Mouse (Mus musculus) cerebellum, adult 2 months (tissue): ENCODE measurements at regions not wholly inside any gene's neighbourhood (a gene's known extent, or its start where the extent isn't known, plus 50 kb on each side); places are given as distances from the start of the nearest gene placed in this dataset.

ENCODE experiments used
- CTCF ChIP-seq: fragments of 200-500 bp; IDR thresholded peaks from 2 replicates; pipeline ENCODE4 v1.5.1; 2011; ENCODE audit warnings: low read depth, mild to moderate bottlenecking, control low read depth, low read length, moderate library complexity, borderline replicate concordance; ENCODE audit not compliant: insufficient read depth
- POLR2A ChIP-seq: fragments of 200-500 bp; IDR thresholded peaks from 2 replicates; pipeline ENCODE4 v1.6.1; 2011; ENCODE audit warnings: low read length, control low read depth, borderline replicate concordance; ENCODE audit not compliant: insufficient read depth

DNA sequence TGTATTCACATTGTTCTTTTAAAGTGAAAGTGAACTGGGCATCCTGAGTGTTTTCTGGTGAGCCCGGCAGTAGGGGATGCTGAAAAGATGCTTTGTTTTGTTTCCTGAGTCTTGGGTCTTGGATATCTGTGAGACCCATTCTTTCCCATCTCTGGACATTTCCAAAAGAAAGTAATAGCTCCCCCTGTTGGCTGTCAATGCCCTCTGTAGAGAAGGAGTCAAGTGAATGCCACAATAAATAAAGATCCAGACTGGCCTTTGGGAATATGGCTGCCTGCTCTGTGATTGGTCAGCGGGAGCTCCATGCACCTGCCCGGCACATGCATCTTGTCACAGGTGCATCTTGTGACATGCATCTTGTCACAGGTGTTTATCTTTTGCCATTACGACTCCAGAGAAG lies 209.4 kb upstream of the 1700012A03Rik start:
- no peak for TF ChIP-seq POLR2A
- 0 out of 2 replicates have a peak, but pooled peaks have one; percentile 28 for TF ChIP-seq CTCF
